Mouse (Mus musculus) splenic B cell, adult 2 months (primary cell): ENCODE results near the gene Cdk5.

Experiments
- DNase-seq: peaks from one replicate; pipeline ENCODE4 v3.0.0-alpha.2; 2011; ENCODE audit warnings: low read depth, low spot score
- H3K27me3 ChIP-seq: 2 replicates; pipeline ENCODE4 v1.6.1; 2012; ENCODE audit warnings: mild to moderate bottlenecking, low read length, moderate library complexity, mixed read lengths; ENCODE audit not compliant: control insufficient read depth, poor library complexity, insufficient read depth, severe bottlenecking
- H3K36me3 ChIP-seq: 2 replicates; pipeline ENCODE4 v1.6.1; 2012; ENCODE audit warnings: mild to moderate bottlenecking, low read length, moderate library complexity, mixed read lengths; ENCODE audit not compliant: control insufficient read depth, poor library complexity, insufficient read depth, severe bottlenecking

The Cdk5 gene

DNA sequence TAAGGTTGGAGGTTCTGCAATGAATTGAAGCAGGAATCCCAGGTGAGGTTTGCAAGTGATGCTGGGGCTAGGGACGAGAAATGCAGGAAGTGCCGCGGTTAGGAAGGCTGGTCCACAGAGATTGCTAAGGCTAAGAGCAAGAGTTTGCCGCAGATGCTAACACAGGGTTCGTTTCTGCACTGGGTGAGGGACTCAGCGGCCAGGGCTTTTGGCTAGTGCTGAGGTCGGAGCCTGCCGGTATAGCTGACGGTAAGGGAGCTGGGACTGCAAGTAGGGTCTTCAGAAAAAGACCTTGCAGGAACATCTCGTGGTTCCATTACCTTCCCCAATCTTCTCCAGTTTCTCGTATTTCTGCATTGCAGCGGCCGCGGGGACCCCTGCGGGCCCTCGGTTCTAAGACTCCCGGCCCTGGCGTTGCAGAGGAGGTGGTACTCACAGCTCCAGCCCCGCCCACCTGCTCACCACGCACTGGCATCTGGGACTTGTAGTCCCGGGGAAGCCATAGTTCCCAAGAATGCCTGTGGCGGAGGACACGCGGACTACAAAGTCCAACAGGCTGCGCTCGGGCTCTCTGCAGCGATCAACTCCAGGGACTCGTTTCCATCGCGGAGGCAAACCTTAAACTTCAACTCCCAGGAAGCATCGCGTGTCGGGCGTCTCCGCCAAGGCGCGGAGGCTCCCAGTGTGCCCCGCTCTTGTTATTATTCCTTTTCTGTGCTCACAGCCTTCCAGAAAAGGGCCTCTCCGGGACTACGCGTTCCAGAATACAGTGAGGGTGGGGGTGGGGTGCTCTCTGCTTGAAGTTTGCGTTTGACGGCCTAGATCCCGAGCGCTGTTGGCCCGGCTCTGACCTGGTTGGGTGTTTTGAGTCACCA is at the start of gene Cdk5, which contains the start of gene Slc4a2:
Gene Cdk5 (minus strand): TSS at position 402 of the 875 bp plus-strand sequence.
Gene Slc4a2 (plus strand): TSS at position 709 of the 875 bp plus-strand sequence.
- no peaks in the 10 kb centered on the region for H3K27me3 ChIP-seq
- peak; percentile 98 for DNase-seq
- H3K36me3 ChIP-seq = no peaks in the 10 kb centered on the region

GRCm38 (mm10) chr5:24470600-24470999 is 47.3 kb upstream of the Cdk5 start:
- peak; percentile 89 for DNase-seq
- H3K36me3 ChIP-seq = no peaks in the 10 kb centered on the region
- no peaks in the 10 kb centered on the region for H3K27me3 ChIP-seq

- H3K27me3 ChIP-seq = no peaks in the 10 kb centered on the region
- no peak for DNase-seq
- H3K36me3 ChIP-seq = no peaks in the 10 kb centered on the region; the same call in 1 of the 2 replicates
Observed at GRCm38 (mm10) chr5:24466762-24467161, 43.4 kb upstream of the Cdk5 start.

DNA sequence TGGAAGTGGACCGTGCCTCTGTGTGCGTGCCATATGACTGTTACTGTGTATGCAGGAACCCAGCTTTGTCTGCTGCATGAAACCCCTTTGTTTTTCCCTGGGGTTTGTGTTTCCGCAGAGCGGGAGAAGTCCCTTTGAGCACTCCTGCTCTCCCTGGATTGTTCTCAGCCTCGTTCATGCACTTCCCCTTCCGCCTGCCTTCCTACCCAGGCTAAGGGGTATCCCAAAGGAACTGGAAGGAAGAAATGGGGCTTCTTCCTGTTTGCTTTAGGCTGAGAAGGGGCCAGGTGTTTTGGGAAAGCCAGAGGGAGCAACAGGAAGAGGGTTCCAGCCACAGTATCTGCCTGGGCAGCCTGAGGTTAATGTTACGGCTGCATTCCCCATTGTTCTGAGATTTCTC is 32.3 kb upstream of the Cdk5 start:
- no peaks in the 10 kb centered on the region for H3K36me3 ChIP-seq
- DNase-seq = no peak

GRCm38 (mm10) chr5:24455076-24455475 is 31.7 kb upstream of the Cdk5 start:
- H3K36me3 ChIP-seq = no peaks in the 10 kb centered on the region
- no peak for DNase-seq
- no peaks in the 10 kb centered on the region for H3K27me3 ChIP-seq

More for the DNA sequence above, 32.3 kb upstream of the Cdk5 start:
- no peaks in the 10 kb centered on the region for H3K27me3 ChIP-seq

- Histone ChIP-seq H3K36me3 (no peaks in the 10 kb centered on the region), H3K27me3 (no peaks in the 10 kb centered on the region)
- DNase-seq = no peak
Observed at GRCm38 (mm10) chr5:24453985-24454303, 30.6 kb upstream of the Cdk5 start.

DNA sequence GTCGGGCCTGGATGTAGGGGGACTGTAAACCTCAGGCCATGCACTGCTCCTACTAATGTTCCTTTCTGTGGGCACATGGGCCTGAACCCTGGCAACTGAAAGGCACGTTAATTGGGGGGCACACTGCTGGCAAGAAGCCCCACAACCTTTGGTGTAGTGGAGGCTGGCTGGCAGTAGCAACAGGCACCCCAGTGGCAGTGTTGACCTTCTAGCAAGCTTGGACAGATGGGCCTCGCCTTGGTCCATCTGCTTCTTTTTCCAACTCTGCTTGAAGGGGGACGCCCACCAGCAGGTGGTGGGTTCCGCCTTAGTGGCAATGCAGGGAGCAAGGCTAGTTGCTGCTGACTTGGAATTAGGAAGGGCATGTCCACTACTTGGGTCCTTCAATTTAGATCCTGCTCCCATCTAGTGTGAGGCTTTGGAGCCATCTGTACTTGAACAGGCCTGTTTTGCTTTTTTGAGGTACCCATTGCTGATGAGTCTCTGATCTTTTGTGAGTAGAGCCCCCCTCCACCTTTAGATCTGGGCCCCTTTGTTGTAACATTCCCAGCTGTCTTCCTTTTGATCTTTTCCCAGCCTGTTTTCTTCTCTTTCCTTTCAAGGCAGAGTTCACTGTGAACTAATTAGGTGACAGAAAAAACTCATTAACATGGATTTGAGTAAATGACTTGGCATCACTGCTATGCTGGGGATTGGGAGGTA is 30.1 kb upstream of the Cdk5 start:
- no peak for DNase-seq
- no peaks in the 10 kb centered on the region for H3K36me3 ChIP-seq
- no peaks in the 10 kb centered on the region for H3K27me3 ChIP-seq

GRCm38 (mm10) chr5:24452691-24453233 is 29.4 kb upstream of the Cdk5 start:
- DNase-seq = peak; percentile 28
- Histone ChIP-seq H3K27me3 (no peaks in the 10 kb centered on the region), H3K36me3 (no peaks in the 10 kb centered on the region)

- no peaks in the 10 kb centered on the region for H3K27me3 ChIP-seq
- H3K36me3 ChIP-seq = no peaks in the 10 kb centered on the region
- peak; percentile 42 for DNase-seq
Observed at GRCm38 (mm10) chr5:24452030-24452690, 28.8 kb upstream of the Cdk5 start, which contains the start of gene Agap3. Gene Agap3, plus strand, starts transcription at chr5:24452177.

GRCm38 (mm10) chr5:24451264-24452029 is 28.1 kb upstream of the Cdk5 start:
- DNase-seq = peak; percentile 91
- Histone ChIP-seq H3K36me3 (no peaks in the 10 kb centered on the region), H3K27me3 (no peaks in the 10 kb centered on the region)

GRCm38 (mm10) chr5:24447624-24448298 is 24.4 kb upstream of the Cdk5 start, which contains the start of gene Tmub1:
Gene Tmub1, minus strand, starts transcription at chr5:24447854.
- no peaks in the 10 kb centered on the region for H3K27me3 ChIP-seq
- H3K36me3 ChIP-seq = no peaks in the 10 kb centered on the region; the same call in 1 of the 2 replicates
- peak; percentile 89 for DNase-seq

GRCm38 (mm10) chr5:24446630-24447029 is 23.3 kb upstream of the Cdk5 start:
- no peak for DNase-seq
- H3K36me3 ChIP-seq = no peaks in the 10 kb centered on the region; the same call in 1 of the 2 replicates
- no peaks in the 10 kb centered on the region for H3K27me3 ChIP-seq

GRCm38 (mm10) chr5:24445428-24446080 is 22.2 kb upstream of the Cdk5 start:
- no peaks in the 10 kb centered on the region; the same call in 1 of the 2 replicates for H3K36me3 ChIP-seq
- no peaks in the 10 kb centered on the region for H3K27me3 ChIP-seq
- DNase-seq = no peak
